Mouse (Mus musculus) urinary bladder, postnatal 0 days (tissue): ENCODE results near the gene Ssxb8. TPM values are rescaled to one million over a fixed set of nuclear protein-coding genes. Genes with fewer than 3 reads are reported as not detected.

Experiments used
- polyA plus RNA-seq: library from polyadenylated mRNA; unstranded; fragments of >200 nt; fragmentation: Nextera tagmentation; extraction: Ambion mirVana; gene quantifications from 2 replicates; pipeline ENCODE4 v1.2.1, GENCODE M21; 2015

The Ssxb8 gene
- polyA plus RNA-seq = not detected in 2 replicates

GRCm38 (mm10) chrX:8690744-8691143, at the start of gene Ssxb8:
Gene Ssxb8 (minus strand): TSS chrX:8690844.

Other genes starting within 250 kb of the Ssxb8 start
- not detected in 2 replicates for gene Ssxb2, start 229.1 kb downstream of the Ssxb8 start, polyA plus RNA-seq
- not detected in 2 replicates for gene Gm14459, start 165.9 kb downstream of the Ssxb8 start, polyA plus RNA-seq
- gene Ssxb6, start 142.6 kb downstream of the Ssxb8 start, polyA plus RNA-seq = not detected in 2 replicates
- gene Ssxb3, start 99.0 kb downstream of the Ssxb8 start, polyA plus RNA-seq = not detected in 2 replicates
- gene Ssx9, start 57.6 kb upstream of the Ssxb8 start, polyA plus RNA-seq = not detected in 2 replicates
- not detected in 2 replicates for gene Ssxb5, start 112.8 kb upstream of the Ssxb8 start, polyA plus RNA-seq
- not detected in 2 replicates for gene Gm6592, start 153.2 kb upstream of the Ssxb8 start, polyA plus RNA-seq
- gene Gm5751, start 183.4 kb upstream of the Ssxb8 start, polyA plus RNA-seq = not detected in 2 replicates
- 1.1 and 1.3 TPM in 2 replicates for gene B630019K06Rik, start 201.5 kb upstream of the Ssxb8 start, polyA plus RNA-seq